Mouse (Mus musculus): ENCODE measurements at regions not wholly inside any gene's neighbourhood (a gene's known extent, or its start where the extent isn't known, plus 50 kb on each side); places are given as distances from the start of the nearest gene placed in this dataset.

DNA sequence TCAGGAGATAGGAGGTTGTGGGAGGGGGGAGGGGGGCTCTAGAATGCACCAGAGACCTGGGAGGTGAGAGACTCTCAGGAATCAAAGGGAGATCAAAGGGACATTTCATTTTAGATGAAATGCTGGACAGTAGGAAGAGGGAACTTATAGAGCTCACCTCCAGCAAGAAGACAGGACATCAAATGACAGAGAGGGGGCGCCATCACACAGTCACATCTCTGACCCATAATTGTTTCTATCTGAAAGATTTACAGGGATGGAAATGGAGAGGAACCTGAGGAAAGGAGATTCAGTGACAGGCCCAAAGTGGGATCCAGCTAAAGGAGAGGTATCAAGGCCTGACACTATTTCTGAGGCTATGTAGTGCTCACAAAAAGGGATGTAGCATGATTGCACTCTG lies 270.5 kb upstream of the Sfrp2 start:
- TF ChIP-seq POLR2A (IDR thresholded peaks at IDR 0.05; ENCODE audit: insufficient read depth, low read depth, low read length): no peak
- TF ChIP-seq CTCF (IDR thresholded peaks at IDR 0.05; ENCODE audit: insufficient read depth, low read depth, low read length): no peak

Measured in olfactory bulb, adult 2 months (tissue).